Mouse (Mus musculus) embryo, embryonic 10 days (tissue): ENCODE measurements around the gene Man1a.
A peak's percentile ranks its signal among the peaks of the same experiment; 100 is the strongest.

Source experiments
- DNase-seq: peaks from one replicate; pipeline ENCODE4 v3.0.0-alpha.2; 2015; ENCODE audit warnings: low spot score

Man1a gene

GRCm38 (mm10) chr10:54076420-54076819, at the start of gene Man1a:
Man1a (minus strand) TSS chr10:54076609.
- DNase-seq: peak; percentile 57

GRCm38 (mm10) chr10:54121816-54122215, 45.4 kb upstream of the Man1a start:
- no peak for DNase-seq

GRCm38 (mm10) chr10:54120375-54120774, 44.0 kb upstream of the Man1a start:
- no peak for DNase-seq

GRCm38 (mm10) chr10:54119303-54119702, 42.9 kb upstream of the Man1a start:
- DNase-seq: no peak

GRCm38 (mm10) chr10:54118223-54118912, 42.0 kb upstream of the Man1a start:
- no peak for DNase-seq

GRCm38 (mm10) chr10:54117763-54118162, 41.4 kb upstream of the Man1a start:
- DNase-seq: peak; percentile 41

- DNase-seq: no peak
Measured at GRCm38 (mm10) chr10:54103671-54104070, 27.3 kb upstream of the Man1a start.

- no peak for DNase-seq
Measured at GRCm38 (mm10) chr10:54092081-54092480, 15.7 kb upstream of the Man1a start.

- DNase-seq: no peak
Measured at GRCm38 (mm10) chr10:54089923-54090322, 13.5 kb upstream of the Man1a start.

GRCm38 (mm10) chr10:54087346-54087745, 10.9 kb upstream of the Man1a start:
- DNase-seq: no peak

GRCm38 (mm10) chr10:54085073-54085472, 8.7 kb upstream of the Man1a start:
- no peak for DNase-seq

- no peak for DNase-seq
Measured at GRCm38 (mm10) chr10:54077005-54077404, 596 bp upstream of the Man1a start.

GRCm38 (mm10) chr10:54075441-54076010, 883 bp downstream of the Man1a start:
- DNase-seq: peak; percentile 94

- DNase-seq: peak; percentile 59
Measured at GRCm38 (mm10) chr10:54074609-54075421, 1.6 kb downstream of the Man1a start.

- peak; percentile 17 for DNase-seq
Measured at GRCm38 (mm10) chr10:54074247-54074608, 2.2 kb downstream of the Man1a start.

- DNase-seq: peak; percentile 20
Measured at GRCm38 (mm10) chr10:54073641-54074203, 2.7 kb downstream of the Man1a start.

GRCm38 (mm10) chr10:54072336-54072735, 4.1 kb downstream of the Man1a start:
- no peak for DNase-seq

- DNase-seq: no peak
Measured at GRCm38 (mm10) chr10:54070496-54070895, 5.9 kb downstream of the Man1a start.

GRCm38 (mm10) chr10:54069412-54069811, 7.0 kb downstream of the Man1a start:
- no peak for DNase-seq

- no peak for DNase-seq
Measured at GRCm38 (mm10) chr10:54066683-54067082, 9.7 kb downstream of the Man1a start.

GRCm38 (mm10) chr10:54063551-54064260, 12.7 kb downstream of the Man1a start:
- DNase-seq: no peak

GRCm38 (mm10) chr10:54062835-54063234, 13.6 kb downstream of the Man1a start:
- DNase-seq: no peak
